Mouse (Mus musculus) lung, postnatal 36 days (tissue): ENCODE measurements around the gene Nxn.

Experiments used
- DNase-seq: peaks from one replicate; pipeline ENCODE4 v3.0.0; 2022; ENCODE audit warnings: mixed read lengths

Gene Nxn

GRCm38 (mm10) chr11:76328522-76329290 is 70.2 kb downstream of the Nxn start:
- DNase-seq = no peak

GRCm38 (mm10) chr11:76328084-76328483 is 70.9 kb downstream of the Nxn start:
- DNase-seq = no peak

- peak; percentile 22 for DNase-seq
Measured at GRCm38 (mm10) chr11:76326672-76327071, 72.3 kb downstream of the Nxn start.

GRCm38 (mm10) chr11:76326051-76326450 is 72.9 kb downstream of the Nxn start:
- DNase-seq = no peak

- no peak for DNase-seq
Measured at GRCm38 (mm10) chr11:76324801-76325200, 74.1 kb downstream of the Nxn start.

DNA sequence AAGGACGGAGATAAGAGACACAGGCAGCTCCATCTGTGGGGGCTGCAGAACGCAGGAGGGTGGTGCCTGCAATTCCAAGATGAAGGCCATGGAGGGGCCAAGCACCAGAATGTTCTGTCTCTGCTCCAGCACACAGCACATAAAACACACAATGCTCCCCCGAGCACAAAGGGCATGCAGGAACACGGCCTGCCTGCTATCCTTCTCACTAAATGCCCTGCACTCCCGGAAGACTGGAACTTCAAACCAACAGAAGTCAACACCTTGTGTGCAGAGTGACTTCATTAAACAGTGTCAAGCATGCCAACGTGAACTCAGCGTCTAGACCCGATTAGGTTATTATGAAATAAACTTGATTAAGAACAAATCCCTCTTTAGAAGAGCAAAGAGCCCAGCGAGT is 74.7 kb downstream of the Nxn start:
- no peak for DNase-seq

GRCm38 (mm10) chr11:76322939-76323338 is 76.0 kb downstream of the Nxn start:
- DNase-seq = peak; percentile 30

DNA sequence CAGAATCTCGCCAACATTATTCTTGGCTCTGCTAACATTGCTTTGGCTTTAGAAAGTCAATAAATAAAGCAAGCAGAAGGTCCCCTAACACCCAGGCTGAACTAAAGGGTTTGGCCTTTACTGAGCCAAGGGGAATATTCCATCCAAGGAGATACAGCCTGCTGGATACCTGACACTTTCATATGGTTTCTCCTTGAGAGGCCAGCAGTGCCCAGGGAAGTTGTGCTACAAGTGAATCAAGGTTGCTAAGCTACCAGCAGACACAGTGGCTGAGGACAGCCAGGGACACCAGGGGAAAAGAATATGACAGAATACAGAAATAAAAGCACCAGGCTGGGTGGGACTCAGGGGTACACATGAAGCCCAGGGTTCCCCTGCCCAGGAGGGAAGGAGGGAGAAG is 76.9 kb downstream of the Nxn start:
- DNase-seq = no peak

DNA sequence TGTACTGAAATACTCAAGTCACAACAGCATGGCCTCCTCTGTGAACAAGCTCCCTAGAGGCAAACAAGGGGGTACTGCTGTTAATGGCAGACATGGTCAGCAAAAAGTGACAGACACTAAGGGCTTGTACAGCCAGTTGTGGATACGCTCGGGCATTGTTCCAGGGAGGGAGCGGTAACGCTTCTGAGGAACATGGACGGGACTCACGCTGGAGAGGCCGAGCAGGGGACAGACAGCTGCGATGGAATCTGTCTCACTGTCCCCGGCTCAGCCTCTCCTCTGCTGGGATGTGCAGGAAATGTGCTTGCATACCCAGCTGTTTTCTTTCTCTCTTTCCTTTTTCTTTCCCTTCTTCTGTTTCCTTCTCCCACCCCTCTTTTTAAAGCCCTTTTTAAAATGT is 78.5 kb downstream of the Nxn start:
- no peak for DNase-seq

- DNase-seq = no peak
Measured at GRCm38 (mm10) chr11:76319714-76320435, 79.1 kb downstream of the Nxn start.

- no peak for DNase-seq
Measured at GRCm38 (mm10) chr11:76317904-76318303, 81.0 kb downstream of the Nxn start.

- DNase-seq = no peak
Measured at GRCm38 (mm10) chr11:76315785-76316444, 83.0 kb downstream of the Nxn start.

GRCm38 (mm10) chr11:76314741-76315140 is 84.2 kb downstream of the Nxn start:
- DNase-seq = peak; percentile 52

- DNase-seq = no peak
Measured at GRCm38 (mm10) chr11:76314140-76314539, 84.8 kb downstream of the Nxn start.

DNA sequence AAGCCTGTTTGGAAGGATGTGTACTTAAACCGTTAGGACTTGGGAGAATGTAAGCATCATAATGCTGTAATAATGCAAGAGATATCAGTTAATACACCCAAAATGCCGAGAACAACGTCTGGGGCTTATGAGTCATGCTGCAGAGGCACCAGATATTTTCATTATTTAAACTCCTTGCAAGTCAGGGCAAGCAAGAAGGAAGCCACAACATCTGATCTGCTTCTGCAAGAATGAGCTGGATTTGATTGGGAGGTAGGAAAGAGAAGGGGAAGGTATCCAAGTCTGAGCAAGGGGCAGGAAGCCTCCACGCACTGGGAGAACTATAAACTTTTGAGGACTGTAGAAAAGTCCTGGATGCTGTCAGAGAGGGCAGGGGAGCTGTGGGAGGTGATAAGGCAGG is 86.1 kb downstream of the Nxn start:
- DNase-seq = no peak

- DNase-seq = no peak
Measured at GRCm38 (mm10) chr11:76311224-76312000, 87.5 kb downstream of the Nxn start.

DNA sequence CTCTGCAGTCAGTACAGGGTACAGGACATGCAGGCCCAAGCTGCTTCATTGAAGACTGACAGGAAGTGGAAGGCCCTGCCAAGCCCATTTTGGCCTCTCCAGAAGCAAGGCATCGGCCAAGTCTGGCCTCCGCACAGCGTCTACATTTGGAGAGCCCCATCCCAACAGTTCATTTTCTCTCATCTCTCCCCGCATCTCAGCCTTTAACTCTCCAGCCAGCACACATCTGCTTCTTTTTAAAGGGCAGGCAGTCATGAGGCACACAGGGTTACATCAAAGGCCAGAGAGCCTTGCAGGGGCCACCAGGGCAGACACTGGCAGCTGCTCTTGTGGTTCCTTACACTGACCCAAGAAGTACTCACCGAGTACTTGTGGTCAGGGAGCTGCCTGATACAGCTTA is 89.1 kb downstream of the Nxn start:
- peak; percentile 39 for DNase-seq

DNA sequence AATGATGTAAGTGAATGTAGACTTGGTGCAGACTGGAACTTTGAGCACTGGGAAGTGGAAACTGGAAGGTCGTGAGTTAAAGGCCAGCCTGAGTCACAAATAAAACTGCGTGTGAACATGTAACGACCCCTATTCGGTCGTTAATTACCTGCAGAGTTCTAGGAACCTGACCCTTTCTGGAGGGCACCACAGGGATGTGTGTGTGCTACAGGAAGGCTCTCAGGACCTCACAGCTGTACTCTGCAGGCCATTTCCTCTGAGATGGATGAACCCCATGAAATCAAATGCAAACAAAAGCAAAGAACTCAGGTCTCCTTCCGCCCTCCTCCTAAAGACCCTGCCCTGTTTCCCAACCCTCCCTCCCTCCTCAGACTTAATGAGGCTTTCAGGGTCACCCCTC is 89.9 kb downstream of the Nxn start:
- DNase-seq = no peak

- DNase-seq = no peak
Measured at GRCm38 (mm10) chr11:76306769-76307168, 92.2 kb downstream of the Nxn start.

- DNase-seq = no peak
Measured at GRCm38 (mm10) chr11:76305571-76305970, 93.4 kb downstream of the Nxn start.

DNA sequence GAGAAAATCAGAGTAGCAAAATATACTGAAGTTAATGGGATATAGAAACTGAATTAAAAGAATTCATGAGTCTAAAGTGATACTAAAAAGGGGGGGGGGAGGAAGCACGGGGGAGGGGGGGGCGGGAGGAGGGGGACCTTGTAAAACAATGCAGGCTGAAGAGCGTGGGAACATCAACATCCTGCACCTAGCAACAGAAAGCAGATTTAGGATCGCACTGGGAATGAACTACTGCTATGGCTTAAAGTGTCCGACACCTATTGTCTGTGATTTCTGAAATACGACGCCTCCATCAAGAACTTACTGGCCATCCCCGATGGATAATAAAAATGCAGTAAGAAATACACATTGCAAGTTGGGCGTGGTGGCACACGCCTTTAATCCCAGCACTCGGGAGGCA is 95.6 kb downstream of the Nxn start:
- DNase-seq = peak; percentile 42

DNA sequence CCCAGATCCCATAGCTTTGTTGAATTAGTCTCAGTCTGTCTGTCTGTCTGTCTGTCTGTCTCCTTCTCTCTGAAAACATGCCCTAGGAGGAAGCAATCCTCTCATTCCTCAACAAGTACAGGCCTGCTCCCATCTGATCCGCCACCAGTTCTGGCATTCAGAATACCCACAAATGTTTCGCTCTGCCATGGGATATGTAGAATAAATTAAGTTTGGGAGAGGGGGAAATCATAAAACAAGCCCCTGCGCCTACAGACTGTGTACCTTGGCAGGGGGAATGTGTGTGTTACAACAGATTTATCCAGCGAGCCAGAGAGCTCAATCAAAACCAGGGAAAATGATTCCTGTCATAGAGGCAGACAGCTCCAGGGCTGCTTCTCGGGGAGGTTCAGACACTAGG is 98.1 kb downstream of the Nxn start:
- no peak for DNase-seq

GRCm38 (mm10) chr11:76298457-76299000 is 100.4 kb downstream of the Nxn start:
- no peak for DNase-seq
